Mouse (Mus musculus) kidney, postnatal 14 days (tissue): ENCODE data around the gene Ccl2.

ENCODE experiments used
- DNase-seq: peaks from one replicate; pipeline ENCODE4 v3.0.0; 2022; ENCODE audit warnings: mixed read lengths

Ccl2 gene

DNA sequence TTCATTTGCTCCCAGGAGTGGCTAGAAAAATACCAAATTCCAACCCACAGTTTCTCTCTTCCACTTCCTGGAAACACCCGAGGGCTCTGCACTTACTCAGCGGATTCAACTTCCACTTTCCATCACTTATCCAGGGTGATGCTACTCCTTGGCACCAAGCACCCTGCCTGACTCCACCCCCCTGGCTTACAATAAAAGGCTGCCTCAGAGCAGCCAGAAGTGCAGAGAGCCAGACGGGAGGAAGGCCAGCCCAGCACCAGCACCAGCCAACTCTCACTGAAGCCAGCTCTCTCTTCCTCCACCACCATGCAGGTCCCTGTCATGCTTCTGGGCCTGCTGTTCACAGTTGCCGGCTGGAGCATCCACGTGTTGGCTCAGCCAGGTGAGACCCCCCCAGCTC is at the start of gene Ccl2:
Ccl2 (plus strand) TSS at position 216 of the 400 bp plus-strand sequence.
- peak; percentile 66 for DNase-seq

GRCm38 (mm10) chr11:81996172-81996841 is 39.1 kb upstream of the Ccl2 start:
- peak; percentile 72 for DNase-seq

DNA sequence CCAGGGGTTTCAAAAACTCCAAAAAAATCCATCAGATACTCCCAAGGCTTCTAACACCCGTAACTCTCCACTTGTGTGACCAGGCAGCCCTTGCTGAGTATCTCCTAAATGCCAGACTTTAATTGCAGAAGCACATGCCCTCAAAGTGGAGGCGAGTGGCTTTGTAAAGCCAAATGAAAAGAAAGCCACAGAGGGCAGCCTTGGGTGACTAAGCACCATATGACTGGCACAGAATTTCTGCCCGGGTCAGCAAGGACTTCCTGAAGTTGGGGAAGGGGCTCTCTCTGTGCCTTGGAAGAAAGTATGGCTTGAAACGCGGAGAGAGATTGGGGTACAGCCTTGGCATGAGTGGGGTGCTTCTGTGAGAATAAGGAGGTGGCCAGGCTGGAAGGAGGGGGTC is 38.3 kb upstream of the Ccl2 start:
- DNase-seq = no peak

DNA sequence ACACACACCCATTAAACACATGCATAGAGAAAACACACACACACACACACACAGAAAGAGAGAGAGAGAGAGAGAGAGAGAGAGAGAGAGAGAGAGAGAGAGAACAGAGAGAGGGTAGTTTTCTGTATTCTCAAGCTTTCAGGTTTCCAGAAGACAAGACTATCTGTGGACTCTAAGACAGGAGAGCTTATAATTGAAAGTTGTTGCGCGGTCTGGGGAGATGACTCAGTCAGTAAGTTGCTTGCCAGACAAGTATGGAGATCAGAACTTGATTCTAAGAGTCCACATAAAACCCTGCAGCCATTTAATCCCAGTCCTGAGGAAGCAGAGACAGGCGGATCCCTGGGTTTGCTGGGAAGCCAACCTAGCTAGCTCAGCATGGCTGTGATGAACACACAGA is 36.7 kb upstream of the Ccl2 start:
- no peak for DNase-seq

DNA sequence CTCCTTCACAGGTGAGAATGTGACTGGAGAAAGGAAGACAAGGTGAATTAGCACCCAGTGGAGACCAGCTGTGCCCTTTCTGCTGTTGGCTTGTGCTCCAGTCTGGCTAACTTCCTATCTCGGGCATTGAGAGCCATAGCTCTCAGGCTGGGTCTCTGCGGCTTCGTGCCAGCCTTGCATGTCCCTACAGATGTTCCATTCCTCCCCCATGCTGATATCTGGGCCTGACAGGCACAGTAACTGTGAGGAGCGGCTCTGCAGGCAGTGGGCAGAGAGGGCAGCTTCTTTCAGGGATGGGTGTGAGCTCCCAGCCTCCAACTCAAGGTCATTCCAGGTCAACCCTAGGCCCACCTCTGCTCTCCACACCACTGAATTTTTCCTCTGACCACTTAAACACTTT is 35.9 kb upstream of the Ccl2 start:
- no peak for DNase-seq

DNA sequence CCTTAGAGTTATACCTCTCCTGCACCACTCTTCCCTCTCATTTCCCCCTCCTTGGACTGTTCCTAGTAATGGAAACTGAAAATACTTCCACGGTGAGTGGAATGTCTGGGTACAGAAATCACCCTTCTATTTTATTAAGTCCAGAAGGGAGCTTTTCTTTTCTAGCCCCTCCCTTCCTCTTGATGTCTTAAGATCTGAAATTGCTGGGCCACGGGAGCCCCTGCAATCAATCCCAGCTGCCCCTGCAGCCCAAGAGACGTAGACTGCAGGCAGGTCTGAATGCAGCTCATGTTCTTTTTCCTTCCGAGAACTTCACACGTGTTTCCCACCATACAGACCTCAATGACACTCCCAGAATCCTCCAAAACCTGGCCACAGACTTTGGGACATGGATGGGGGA is 34.8 kb upstream of the Ccl2 start:
- DNase-seq = no peak

DNA sequence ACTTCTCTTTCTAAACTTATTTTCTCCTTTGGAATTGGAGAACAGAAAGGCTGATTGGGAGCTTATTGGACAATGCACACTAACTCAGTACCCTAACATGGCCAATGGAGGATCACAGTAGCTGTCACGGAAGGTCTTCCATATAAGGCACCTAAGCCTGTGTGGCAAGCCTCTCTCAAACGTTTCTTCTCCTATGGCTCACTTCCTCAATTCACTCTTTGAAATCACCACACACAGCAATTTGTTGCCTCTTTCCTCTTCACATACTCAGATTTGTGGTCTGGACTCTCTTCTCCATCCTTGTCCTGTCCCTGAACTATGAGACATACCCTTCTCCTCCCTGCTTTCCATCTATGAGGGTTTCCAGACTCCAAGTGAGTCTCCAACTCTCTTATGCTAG is 30.6 kb upstream of the Ccl2 start:
- DNase-seq = no peak

DNA sequence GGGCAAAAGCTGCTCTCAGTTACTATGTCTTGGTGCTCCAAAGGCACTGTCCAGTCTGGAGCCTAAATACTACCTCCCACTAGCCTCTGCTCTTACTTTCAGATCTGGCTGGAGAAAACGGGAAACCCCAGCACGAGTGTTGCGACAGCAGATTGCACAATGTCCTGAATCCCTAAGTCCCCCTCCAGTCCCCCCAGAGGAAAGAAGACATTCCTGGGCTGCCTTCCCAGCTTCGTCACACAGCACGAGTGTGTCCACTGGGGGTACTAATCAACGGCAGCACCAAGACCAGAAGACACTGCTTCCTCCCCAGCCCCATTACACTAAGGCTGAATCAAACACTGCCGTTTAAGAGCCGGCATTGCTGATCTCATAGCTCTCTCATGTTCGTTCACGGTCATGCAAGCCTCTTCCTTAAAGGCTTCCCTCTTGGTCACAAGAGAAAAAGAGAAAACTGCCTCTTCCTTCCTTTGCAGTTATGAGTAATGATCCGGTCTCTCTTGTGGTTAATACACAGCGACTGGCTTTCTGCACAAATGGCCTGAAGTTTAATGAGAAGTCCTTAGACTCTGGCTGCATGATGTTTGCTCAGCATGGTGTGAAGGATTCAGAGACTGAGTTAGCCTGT is 28.5 kb upstream of the Ccl2 start:
- peak; percentile 71 for DNase-seq

- DNase-seq = no peak
These were observed 25.3 kb upstream of the Ccl2 start for GRCm38 (mm10) chr11:82010115-82010514.

DNA sequence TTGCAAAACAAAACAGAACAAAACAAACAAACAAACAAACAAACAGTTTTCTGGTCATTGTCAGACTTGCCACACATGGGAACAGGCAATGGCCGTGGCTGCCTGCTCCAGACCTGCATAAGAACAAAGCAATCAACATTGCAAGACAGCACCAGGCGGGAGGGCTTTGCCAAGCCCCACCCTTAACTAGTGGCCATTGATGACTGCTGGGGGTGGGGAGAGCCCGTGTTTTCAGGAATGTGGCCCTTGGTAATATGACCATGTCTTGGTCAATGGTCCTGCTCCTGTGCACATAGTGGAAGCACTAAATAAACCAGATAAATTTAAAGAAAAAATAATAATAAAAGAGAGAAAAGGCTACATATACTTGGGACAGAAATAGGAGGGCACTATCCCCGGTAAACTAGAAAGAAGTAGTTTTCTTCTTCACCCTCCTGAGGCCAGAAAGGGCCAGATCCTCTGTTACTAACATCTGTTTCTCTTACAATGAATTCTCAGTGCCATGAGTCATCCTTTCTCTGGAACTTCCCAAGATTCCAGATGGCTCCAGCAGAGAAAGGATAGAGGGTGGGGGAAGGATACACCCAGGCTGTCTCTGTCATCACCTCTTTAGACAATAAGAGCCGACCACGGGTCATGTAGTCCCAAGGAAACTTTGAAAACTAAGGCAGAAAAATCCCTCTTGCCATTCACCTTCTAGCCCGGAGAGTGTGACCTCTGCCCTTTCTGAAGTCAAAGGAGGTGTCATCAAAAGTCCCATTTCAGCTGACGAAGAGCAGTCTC is 23.8 kb upstream of the Ccl2 start:
- DNase-seq = no peak

- no peak for DNase-seq
These were observed 21.6 kb upstream of the Ccl2 start for GRCm38 (mm10) chr11:82013756-82014155.

DNA sequence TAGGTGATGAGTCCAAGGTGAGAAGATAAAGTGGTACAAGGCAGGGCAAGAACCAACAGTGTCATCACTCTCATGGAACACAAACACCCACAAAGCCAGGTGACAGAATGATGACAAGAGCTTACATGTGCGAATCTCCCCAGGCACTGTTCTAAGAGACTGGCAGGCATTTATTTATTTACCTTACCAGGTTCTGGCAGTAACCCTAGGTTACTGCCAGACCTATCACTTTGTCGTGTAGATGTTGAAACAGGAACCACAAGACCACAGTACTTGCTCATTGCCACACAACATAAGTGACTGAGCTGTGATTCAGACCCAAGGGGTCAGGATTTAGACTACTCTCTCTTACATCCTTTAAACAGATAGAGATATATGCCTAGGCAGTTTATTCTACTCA is 20.3 kb upstream of the Ccl2 start:
- DNase-seq = no peak

DNA sequence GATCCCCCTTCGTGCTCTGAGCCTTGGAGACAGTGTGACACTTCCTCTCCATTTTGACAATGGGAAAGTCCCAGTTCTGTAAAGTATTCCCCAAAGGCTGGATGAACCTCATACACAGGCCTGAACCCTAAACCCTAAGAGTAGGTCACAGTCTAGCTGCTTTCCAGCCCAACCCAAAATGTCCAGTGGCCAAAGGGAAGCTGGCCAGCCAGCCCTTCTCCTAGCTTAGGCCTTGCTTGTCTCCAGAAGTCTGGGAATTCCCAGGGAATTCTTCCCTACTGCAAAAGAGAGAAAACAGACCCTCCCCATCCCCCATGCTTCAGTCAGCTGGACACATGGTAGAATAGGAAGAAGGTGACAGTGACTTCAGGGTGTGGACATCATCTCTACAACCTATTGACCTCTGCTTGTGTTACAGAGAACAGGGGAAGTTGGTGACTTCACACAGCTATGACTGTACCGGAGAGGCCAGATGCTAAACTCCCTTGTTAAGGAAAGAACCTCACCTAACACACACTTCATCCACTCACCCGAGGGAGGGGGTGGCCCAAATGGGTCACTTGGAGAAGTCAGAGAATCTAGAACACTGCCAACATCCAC is 19.1 kb upstream of the Ccl2 start:
- no peak for DNase-seq

DNA sequence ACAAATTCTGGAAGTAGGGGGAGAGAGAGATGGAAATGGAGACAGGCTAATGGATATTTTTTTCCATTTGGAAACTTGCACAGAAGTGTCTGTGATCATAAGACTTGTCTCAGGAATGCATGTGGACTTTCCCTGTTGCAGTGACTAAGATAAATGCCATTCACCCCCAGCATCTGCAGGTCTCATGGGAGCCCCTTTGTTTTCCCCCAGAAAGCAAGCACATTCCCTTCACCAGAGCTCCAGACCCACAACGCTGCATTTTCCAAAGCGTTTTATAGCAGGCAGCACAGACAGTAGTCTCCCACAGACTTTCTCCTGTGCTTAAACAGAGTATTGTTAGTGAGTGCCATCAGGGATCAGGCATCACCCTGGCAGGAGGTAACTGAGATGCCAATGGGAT is 16.0 kb upstream of the Ccl2 start:
- DNase-seq = no peak

- DNase-seq = no peak
These were observed 15.6 kb upstream of the Ccl2 start for GRCm38 (mm10) chr11:82019793-82020192.

DNA sequence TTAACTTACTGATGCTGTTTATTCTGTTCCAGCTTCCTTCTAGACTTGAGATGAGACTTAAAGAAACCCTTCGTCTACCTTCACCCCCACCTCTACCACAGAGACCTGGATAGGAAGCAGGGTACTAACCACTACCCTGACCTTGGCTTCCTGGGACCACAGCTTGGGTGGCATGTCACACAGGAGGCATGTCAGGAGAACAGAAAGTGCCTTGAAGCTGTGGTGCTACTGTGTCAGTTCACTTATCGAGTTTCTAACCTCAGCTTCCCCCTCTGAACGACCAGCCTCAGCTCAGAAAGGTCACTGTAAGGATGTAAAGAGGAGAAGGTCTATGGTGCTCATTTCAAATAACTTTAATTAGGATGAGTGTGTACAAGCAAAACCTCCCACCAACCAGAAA is 14.0 kb upstream of the Ccl2 start:
- no peak for DNase-seq

DNA sequence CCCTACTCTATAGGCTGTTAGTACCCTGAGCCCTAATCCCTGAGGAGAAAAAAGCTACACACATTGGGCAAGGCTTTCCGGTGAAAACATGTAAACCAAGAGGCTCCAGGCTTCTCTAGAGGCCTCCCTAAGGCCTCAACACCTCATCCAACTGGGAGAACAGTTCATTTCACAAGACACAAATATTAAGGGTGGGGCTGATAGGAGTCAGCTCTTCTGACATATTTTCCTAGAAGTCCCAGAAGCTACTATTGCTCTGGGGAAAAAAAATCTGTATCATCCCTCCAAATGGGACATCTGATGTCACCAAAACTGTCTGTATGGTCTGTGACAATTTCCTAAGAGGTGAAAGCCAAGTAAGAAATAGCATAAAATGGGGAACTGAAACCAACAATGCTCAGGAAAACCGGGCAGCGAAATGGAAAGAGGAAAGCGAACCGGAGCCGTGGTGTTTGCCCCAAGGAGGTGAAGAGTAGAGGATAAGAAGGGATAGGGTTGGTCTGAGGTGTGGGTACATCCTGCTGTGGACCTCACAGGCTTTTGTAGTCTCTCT is 12.8 kb upstream of the Ccl2 start:
- no peak for DNase-seq

DNA sequence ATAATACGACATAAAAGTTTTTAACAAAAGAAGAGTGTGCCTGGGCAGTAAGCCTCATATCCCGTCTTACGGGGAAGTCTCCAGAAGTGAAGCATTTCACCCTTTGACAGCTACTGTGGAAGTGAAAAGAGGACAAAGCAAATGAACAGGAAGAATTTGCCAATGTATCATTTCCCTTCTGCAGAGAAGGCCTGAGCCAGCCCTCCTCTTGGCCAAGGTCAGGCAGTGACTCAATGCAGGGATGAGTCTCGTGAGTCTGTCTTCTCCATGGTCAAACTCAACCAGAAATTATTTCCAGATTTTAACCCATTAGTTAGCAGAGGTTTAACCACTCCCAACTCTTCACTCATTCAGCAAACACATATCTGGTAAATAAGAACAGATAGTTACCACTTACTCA is 11.6 kb upstream of the Ccl2 start:
- no peak for DNase-seq

GRCm38 (mm10) chr11:82030171-82030570 is 5.2 kb upstream of the Ccl2 start:
- DNase-seq = no peak

DNA sequence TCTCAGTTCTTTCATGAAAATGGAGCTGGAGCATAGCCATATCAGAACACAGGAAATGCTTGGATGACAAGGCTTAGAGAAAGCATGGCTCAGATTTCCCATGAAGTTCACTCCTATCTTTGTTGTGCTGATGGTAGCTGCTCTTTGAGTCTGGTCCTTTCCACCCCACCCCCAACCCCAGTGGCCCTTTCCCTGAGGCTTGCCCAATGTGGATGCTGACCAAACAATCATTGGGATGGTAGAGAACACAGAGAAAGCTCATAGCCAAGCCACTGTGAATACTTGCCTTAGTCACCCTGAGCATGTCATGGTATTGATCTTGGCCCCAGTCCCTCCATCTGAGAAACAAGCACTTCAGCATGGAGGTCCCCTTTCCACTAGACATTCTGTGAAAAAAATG is 3.2 kb upstream of the Ccl2 start:
- DNase-seq = no peak

GRCm38 (mm10) chr11:82032678-82033344 is 2.6 kb upstream of the Ccl2 start:
- peak; percentile 78 for DNase-seq

DNA sequence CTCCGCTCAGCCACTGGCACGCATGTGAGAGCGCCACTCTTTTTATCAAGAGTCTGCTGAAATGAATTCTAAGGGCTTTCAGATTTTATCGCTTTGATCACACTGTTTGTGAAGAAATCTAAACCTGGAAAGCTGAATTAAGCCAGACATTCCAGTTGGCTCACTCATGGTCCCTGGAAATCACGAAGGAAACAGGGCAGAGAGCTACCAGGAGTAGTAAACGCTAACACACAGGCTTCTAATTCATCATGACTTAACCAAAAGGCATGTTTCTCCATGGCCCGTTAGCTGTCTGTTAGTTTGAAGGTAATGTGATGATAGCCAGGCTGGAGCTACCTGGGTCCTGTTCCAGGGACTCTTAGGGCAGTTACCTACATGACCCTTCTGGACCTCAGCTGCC is 925 bp upstream of the Ccl2 start:
- no peak for DNase-seq

- no peak for DNase-seq
These were observed 486 bp downstream of the Ccl2 start for GRCm38 (mm10) chr11:82035857-82036256.
